Mouse (Mus musculus): ENCODE measurements around the gene Cebpg. TPM values are rescaled to one million over a fixed set of nuclear protein-coding genes. Genes with fewer than 3 reads are reported as not detected.

The Cebpg gene
- polyA plus RNA-seq, 1 experiment from 2014 or later = 31.5 TPM

DNA sequence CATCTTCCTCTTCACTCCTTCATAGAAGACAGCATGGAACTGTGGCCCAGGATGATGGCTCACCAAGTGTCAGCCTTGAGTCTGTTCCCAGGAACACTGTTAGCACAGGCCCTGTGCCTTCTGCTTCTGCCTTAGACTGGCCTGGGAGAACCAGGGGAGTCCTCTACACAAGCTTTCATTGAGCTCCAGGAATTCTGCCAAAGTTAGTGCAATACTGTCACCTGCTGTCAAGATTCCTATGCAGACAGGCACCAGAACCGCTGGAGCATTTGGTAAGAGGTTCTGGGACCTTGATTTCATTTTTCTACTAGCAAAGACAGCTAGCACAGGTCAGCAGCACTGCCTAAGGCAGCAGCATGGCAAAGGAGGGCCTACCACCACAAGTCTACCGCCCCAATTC lies 11.7 kb downstream of the Cebpg start:
- no peak overlapping the region for H3K4me3 ChIP-seq
- H3K27me3 ChIP-seq (replicated peaks) = no peaks in the 10 kb centered on the region
- no peak overlapping the region for H3K27ac ChIP-seq
- H3K4me2 ChIP-seq = no peak overlapping the region
- 92% methylated on average over 2 of the region's 2 CpGs for WGBS
- no peak for ATAC-seq (replicated peaks)
- H3K4me1 ChIP-seq = no peaks in the 10 kb centered on the region; the same call in 1 of the 2 replicates
- H3K36me3 ChIP-seq (replicated peaks) = peaks cover 12% of the 10 kb centered on the region; the same call in 1 of the 2 replicates
- H3K9ac ChIP-seq = no peak overlapping the region
- H3K9me3 ChIP-seq = no peaks in the 10 kb centered on the region

GRCm38 (mm10) chr7:35043266-35043817 lies 13.0 kb downstream of the Cebpg start:
- Histone ChIP-seq H3K36me3 (replicated peaks) (peaks cover 12% of the 10 kb centered on the region; the same call in 1 of the 2 replicates), H3K27me3 (replicated peaks) (no peaks in the 10 kb centered on the region), H3K9me3 (no peaks in the 10 kb centered on the region), H3K9ac (no peak overlapping the region), H3K4me1 (no peaks in the 10 kb centered on the region; the same call in 1 of the 2 replicates), H3K27ac (no peak overlapping the region), H3K4me2 (no peak overlapping the region), H3K4me3 (no peak overlapping the region)
- WGBS = 91% methylated on average over 10 of the region's 10 CpGs
- ATAC-seq (replicated peaks) = 0 out of 2 replicates have a peak, but pooled peaks have one; percentile 34

GRCm38 (mm10) chr7:35042759-35043217 lies 13.6 kb downstream of the Cebpg start:
- no peak for ATAC-seq (replicated peaks)
- H3K27me3 ChIP-seq (replicated peaks) = no peaks in the 10 kb centered on the region
- no peak overlapping the region for H3K4me2 ChIP-seq
- H3K4me1 ChIP-seq = no peaks in the 10 kb centered on the region; the same call in 1 of the 2 replicates
- WGBS = 88% methylated on average over 5 of the region's 5 CpGs
- H3K27ac ChIP-seq = no peak overlapping the region
- H3K9me3 ChIP-seq = no peaks in the 10 kb centered on the region
- peaks cover 12% of the 10 kb centered on the region; the same call in 1 of the 2 replicates for H3K36me3 ChIP-seq (replicated peaks)
- H3K9ac ChIP-seq = no peak overlapping the region
- no peak overlapping the region for H3K4me3 ChIP-seq

- Histone ChIP-seq H3K9me3 (no peaks in the 10 kb centered on the region), H3K4me1 (no peaks in the 10 kb centered on the region; the same call in 1 of the 2 replicates), H3K9ac (no peak overlapping the region), H3K27me3 (replicated peaks) (no peaks in the 10 kb centered on the region), H3K27ac (no peak overlapping the region), H3K4me2 (no peak overlapping the region), H3K36me3 (replicated peaks) (peaks cover 12% of the 10 kb centered on the region; the same call in 1 of the 2 replicates), H3K4me3 (no peak overlapping the region)
- no peak for ATAC-seq (replicated peaks)
Measured at GRCm38 (mm10) chr7:35042209-35042554, 14.2 kb downstream of the Cebpg start.

- Histone ChIP-seq H3K27ac (no peak overlapping the region), H3K9me3 (no peaks in the 10 kb centered on the region)
- ATAC-seq (replicated peaks) = no peak
Measured at GRCm38 (mm10) chr7:35041286-35042208, 14.8 kb downstream of the Cebpg start.

GRCm38 (mm10) chr7:35040176-35040972 lies 16.0 kb downstream of the Cebpg start:
- Histone ChIP-seq H3K9me3 (no peaks in the 10 kb centered on the region), H3K4me1 (peaks cover 7% of the 10 kb centered on the region; the same call in 1 of the 2 replicates), H3K36me3 (replicated peaks) (peaks cover 5% of the 10 kb centered on the region; the same call in 1 of the 2 replicates), H3K4me3 (no peak overlapping the region), H3K9ac (no peak overlapping the region), H3K27me3 (replicated peaks) (no peaks in the 10 kb centered on the region), H3K27ac (no peak overlapping the region), H3K4me2 (no peak overlapping the region)
- ATAC-seq (replicated peaks) = no peak
- 94% methylated on average over 9 of the region's 9 CpGs for WGBS

More at GRCm38 (mm10) chr7:35041286-35042208, 14.8 kb downstream of the Cebpg start:
- 65% methylated on average over 2 of the region's 2 CpGs for WGBS
- Histone ChIP-seq H3K27me3 (replicated peaks) (no peaks in the 10 kb centered on the region), H3K4me2 (no peak overlapping the region), H3K36me3 (replicated peaks) (peaks cover 12% of the 10 kb centered on the region; the same call in 1 of the 2 replicates), H3K9ac (no peak overlapping the region), H3K4me1 (peaks cover 1% of the 10 kb centered on the region; the same call in 1 of the 2 replicates), H3K4me3 (no peak overlapping the region)

GRCm38 (mm10) chr7:35037408-35037807 lies 19.0 kb downstream of the Cebpg start:
- Histone ChIP-seq H3K27ac (no peak overlapping the region), H3K36me3 (replicated peaks) (no peaks in the 10 kb centered on the region), H3K4me1 (peaks cover 11% of the 10 kb centered on the region; the same call in 1 of the 2 replicates), H3K9ac (no peak overlapping the region), H3K4me3 (no peak overlapping the region), H3K27me3 (replicated peaks) (no peaks in the 10 kb centered on the region), H3K9me3 (no peaks in the 10 kb centered on the region), H3K4me2 (no peak overlapping the region)
- no peak for ATAC-seq (replicated peaks)
- WGBS = 95% methylated on average over 6 of the region's 6 CpGs

DNA sequence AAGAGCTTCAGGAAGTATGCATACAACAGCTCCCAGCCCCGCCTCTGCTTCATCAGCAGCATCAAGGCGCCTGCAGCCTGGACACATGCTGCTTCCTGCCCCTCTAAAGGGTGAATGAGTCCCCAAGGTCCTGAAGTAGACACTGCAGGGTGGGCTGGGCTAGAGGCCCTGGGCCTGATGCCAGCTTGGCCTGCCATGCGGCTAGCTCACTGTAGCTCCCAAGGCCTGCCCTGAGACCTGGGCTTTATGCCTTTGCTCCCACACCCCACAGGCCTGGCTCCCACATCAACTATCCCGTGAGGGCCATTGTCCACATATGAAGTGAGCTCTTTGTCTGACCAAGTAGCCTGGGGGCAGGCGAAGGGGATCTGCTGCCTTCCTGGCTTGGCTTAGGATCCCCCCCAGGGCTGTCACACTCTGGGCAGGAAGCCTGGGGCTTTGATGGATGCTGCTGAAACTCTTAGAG lies 20.1 kb downstream of the Cebpg start:
- Histone ChIP-seq H3K9ac (no peak overlapping the region), H3K9me3 (no peaks in the 10 kb centered on the region), H3K36me3 (replicated peaks) (no peaks in the 10 kb centered on the region), H3K4me2 (no peak overlapping the region), H3K27ac (0 out of 2 replicates have a peak overlapping the region, but pooled peaks have one; percentile 1), H3K4me1 (peaks cover 11% of the 10 kb centered on the region; the same call in 1 of the 2 replicates), H3K4me3 (no peak overlapping the region), H3K27me3 (replicated peaks) (no peaks in the 10 kb centered on the region)
- WGBS = 58% methylated on average over 5 of the region's 5 CpGs
- ATAC-seq (replicated peaks) = peak; percentile 75

- Histone ChIP-seq H3K9me3 (no peaks in the 10 kb centered on the region), H3K27ac (0 out of 2 replicates have a peak overlapping the region, but pooled peaks have one; percentile 35)
Measured at GRCm38 (mm10) chr7:35035565-35035964, 20.8 kb downstream of the Cebpg start.

GRCm38 (mm10) chr7:35035141-35035553 lies 21.2 kb downstream of the Cebpg start:
- ATAC-seq (replicated peaks) = no peak

More at GRCm38 (mm10) chr7:35035565-35035964, 20.8 kb downstream of the Cebpg start:
- peaks cover 11% of the 10 kb centered on the region; the same call in 1 of the 2 replicates for H3K4me1 ChIP-seq
- ATAC-seq (replicated peaks) = no peak
- no peak overlapping the region for H3K9ac ChIP-seq
- no peaks in the 10 kb centered on the region for H3K36me3 ChIP-seq (replicated peaks)
- H3K4me3 ChIP-seq = no peak overlapping the region
- WGBS = 89% methylated on average over 4 of the region's 4 CpGs
- H3K4me2 ChIP-seq = no peak overlapping the region
- H3K27me3 ChIP-seq (replicated peaks) = no peaks in the 10 kb centered on the region

GRCm38 (mm10) chr7:35030567-35030966 lies 25.8 kb downstream of the Cebpg start:
- H3K4me2 ChIP-seq = no peak overlapping the region
- no peak overlapping the region for H3K27ac ChIP-seq
- no peaks in the 10 kb centered on the region for H3K36me3 ChIP-seq (replicated peaks)
- no peak for ATAC-seq (replicated peaks)
- no peak overlapping the region for H3K9ac ChIP-seq
- H3K4me1 ChIP-seq = 0 out of 2 replicates have a peak, but pooled peaks cover 4% of the 10 kb centered on the region
- 89% methylated on average over 6 of the region's 6 CpGs for WGBS
- H3K27me3 ChIP-seq (replicated peaks) = no peaks in the 10 kb centered on the region
- no peaks in the 10 kb centered on the region for H3K9me3 ChIP-seq
- H3K4me3 ChIP-seq = no peak overlapping the region

More at GRCm38 (mm10) chr7:35035141-35035553, 21.2 kb downstream of the Cebpg start:
- Histone ChIP-seq H3K4me2 (no peak overlapping the region), H3K9ac (no peak overlapping the region), H3K4me1 (peaks cover 11% of the 10 kb centered on the region; the same call in 1 of the 2 replicates), H3K9me3 (no peaks in the 10 kb centered on the region), H3K36me3 (replicated peaks) (no peaks in the 10 kb centered on the region), H3K4me3 (no peak overlapping the region), H3K27me3 (replicated peaks) (no peaks in the 10 kb centered on the region), H3K27ac (0 out of 2 replicates have a peak overlapping the region, but pooled peaks have one; percentile 35)
- 46% methylated on average over 6 of the region's 6 CpGs for WGBS
